Mouse (Mus musculus): ENCODE data around the gene Tox3. TPM values are rescaled to one million over a fixed set of nuclear protein-coding genes. Genes with fewer than 3 reads are reported as not detected.

Tox3 gene
- polyA plus RNA-seq, 1 experiment from 2014 or later = 20.3 TPM

GRCm38 (mm10) chr8:90271920-90272319 lies 76.2 kb downstream of the Tox3 start:
- H3K4me1 ChIP-seq (replicated peaks) = 0 out of 2 replicates have a peak, but pooled peaks cover 3% of the 10 kb centered on the region
- no peaks in the 10 kb centered on the region for H3K27me3 ChIP-seq (replicated peaks)
- 94% methylated on average over 10 of the region's 10 CpGs for WGBS
- peaks cover 5% of the 10 kb centered on the region for H3K36me3 ChIP-seq
- ATAC-seq (ENCODE audit: insufficient number of reproducible peaks, low FRiP score) = no peak
- no peak overlapping the region for H3K27ac ChIP-seq (ENCODE audit: poor library complexity, severe bottlenecking)
- H3K9me3 ChIP-seq (replicated peaks) = no peaks in the 10 kb centered on the region
- H3K4me3 ChIP-seq = no peak overlapping the region
- no peak overlapping the region for H3K4me2 ChIP-seq
- H3K9ac ChIP-seq = no peak overlapping the region

DNA sequence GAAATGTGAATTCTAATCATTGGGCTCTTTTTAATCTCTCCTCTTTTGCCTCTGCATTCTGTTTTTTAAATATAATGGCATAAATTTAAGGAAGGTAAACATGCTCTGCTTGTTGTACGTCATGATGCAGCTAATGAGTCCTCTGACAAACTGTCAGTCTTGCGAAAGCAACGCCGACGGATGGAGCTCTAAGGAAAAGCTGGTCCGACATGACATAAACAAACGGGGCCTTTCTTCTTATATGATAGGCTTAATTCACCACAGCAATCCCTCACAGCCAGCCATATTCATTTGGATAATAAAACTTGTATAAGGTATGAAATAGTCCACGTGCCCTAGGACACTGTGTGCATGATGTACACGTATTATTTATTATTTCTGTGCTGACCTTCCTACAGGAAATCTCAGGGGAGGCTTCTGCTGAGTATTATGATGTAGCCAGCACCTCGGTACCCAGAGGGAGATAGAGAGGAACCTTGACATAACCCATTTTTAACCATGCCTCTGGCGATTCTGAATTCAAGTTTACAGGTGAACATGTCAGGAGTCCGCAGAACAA lies 80.4 kb downstream of the Tox3 start:
- Histone ChIP-seq H3K4me2 (no peak overlapping the region), H3K27me3 (replicated peaks) (no peaks in the 10 kb centered on the region), H3K9me3 (replicated peaks) (no peaks in the 10 kb centered on the region), H3K4me1 (replicated peaks) (0 out of 2 replicates have a peak, but pooled peaks cover 3% of the 10 kb centered on the region), H3K9ac (no peak overlapping the region), H3K27ac (ENCODE audit: poor library complexity, severe bottlenecking) (no peak overlapping the region), H3K36me3 (peaks cover 5% of the 10 kb centered on the region), H3K4me3 (no peak overlapping the region)
- WGBS = 71% methylated on average over 12 of the region's 12 CpGs
- ATAC-seq (ENCODE audit: insufficient number of reproducible peaks, low FRiP score) = no peak

DNA sequence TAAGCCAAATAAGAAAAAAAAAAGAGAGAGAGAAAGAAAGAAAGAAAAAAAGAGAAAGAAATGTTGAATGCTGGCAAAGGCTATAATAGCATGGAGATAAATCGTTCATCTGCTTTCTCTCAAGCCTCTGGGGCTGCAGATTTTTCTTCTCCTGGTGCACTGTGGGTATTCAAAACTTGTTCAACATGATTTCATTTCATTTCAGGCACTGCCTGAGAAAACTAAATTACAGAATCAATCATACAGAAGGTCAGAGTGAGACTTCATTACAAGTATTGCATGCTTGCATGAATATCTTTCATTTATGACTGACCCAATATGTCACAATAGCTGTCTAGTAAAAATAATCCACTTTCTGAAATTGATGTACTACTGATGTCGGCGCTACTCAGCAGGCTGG lies 81.2 kb downstream of the Tox3 start:
- no peak overlapping the region for H3K4me2 ChIP-seq
- H3K36me3 ChIP-seq = peaks cover 5% of the 10 kb centered on the region
- no peak overlapping the region for H3K4me3 ChIP-seq
- no peak for ATAC-seq (ENCODE audit: insufficient number of reproducible peaks, low FRiP score)
- 82% methylated on average over 3 of the region's 3 CpGs for WGBS
- H3K4me1 ChIP-seq (replicated peaks) = 0 out of 2 replicates have a peak, but pooled peaks cover 3% of the 10 kb centered on the region
- no peaks in the 10 kb centered on the region for H3K9me3 ChIP-seq (replicated peaks)
- H3K9ac ChIP-seq = no peak overlapping the region
- H3K27ac ChIP-seq (ENCODE audit: poor library complexity, severe bottlenecking) = no peak overlapping the region
- no peaks in the 10 kb centered on the region for H3K27me3 ChIP-seq (replicated peaks)

GRCm38 (mm10) chr8:90266239-90266638 lies 81.9 kb downstream of the Tox3 start:
- H3K27me3 ChIP-seq (replicated peaks) = no peaks in the 10 kb centered on the region
- H3K4me3 ChIP-seq = no peak overlapping the region
- H3K36me3 ChIP-seq = peaks cover 5% of the 10 kb centered on the region
- no peak for ATAC-seq (ENCODE audit: insufficient number of reproducible peaks, low FRiP score)
- WGBS = 82% methylated on average over 8 of the region's 8 CpGs
- no peak overlapping the region for H3K4me2 ChIP-seq
- H3K27ac ChIP-seq (ENCODE audit: poor library complexity, severe bottlenecking) = no peak overlapping the region
- H3K9ac ChIP-seq = no peak overlapping the region
- no peaks in the 10 kb centered on the region for H3K9me3 ChIP-seq (replicated peaks)
- 0 out of 2 replicates have a peak, but pooled peaks cover 3% of the 10 kb centered on the region for H3K4me1 ChIP-seq (replicated peaks)

DNA sequence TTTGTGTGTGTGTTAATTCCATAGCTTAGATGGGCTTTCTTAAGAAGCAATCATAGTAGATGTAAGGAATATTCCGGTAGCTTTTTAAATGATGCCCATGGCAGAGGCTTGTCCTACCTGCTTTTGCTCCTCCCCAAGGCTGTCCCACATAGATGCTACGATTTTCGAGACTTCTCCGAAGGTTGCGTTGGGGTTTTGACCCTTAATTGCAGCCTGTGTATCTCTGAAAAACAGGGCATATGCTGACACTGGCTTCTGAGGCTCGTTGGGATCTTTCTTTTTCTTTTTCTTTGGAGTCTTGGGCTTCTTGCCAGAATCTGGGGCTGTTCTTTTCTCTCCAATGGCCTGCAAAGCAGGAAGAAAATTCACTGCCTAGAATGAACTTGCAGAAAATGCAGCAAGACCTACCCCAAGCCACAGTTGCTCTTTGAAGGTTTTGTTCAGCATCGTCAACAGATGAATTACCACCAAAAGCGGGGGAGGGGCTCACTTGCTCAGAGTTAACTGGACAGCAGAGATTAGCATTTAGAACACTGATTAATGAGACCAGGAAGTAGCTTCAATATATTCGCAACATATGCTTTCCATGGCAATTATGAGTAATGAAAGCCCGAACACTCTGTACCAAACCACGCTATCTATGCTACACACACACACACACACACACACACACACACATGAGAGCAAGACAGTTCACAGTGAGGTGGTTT lies 93.8 kb downstream of the Tox3 start:
- ATAC-seq (ENCODE audit: insufficient number of reproducible peaks, low FRiP score) = no peak
- no peak overlapping the region for H3K27ac ChIP-seq (ENCODE audit: poor library complexity, severe bottlenecking)
- H3K9me3 ChIP-seq (replicated peaks) = no peaks in the 10 kb centered on the region
- H3K4me3 ChIP-seq = no peak overlapping the region
- H3K4me2 ChIP-seq = no peak overlapping the region
- no peak overlapping the region for H3K9ac ChIP-seq
- peaks cover 50% of the 10 kb centered on the region for H3K36me3 ChIP-seq
- no peaks in the 10 kb centered on the region for H3K27me3 ChIP-seq (replicated peaks)
- WGBS = 76% methylated on average over 11 of the region's 11 CpGs
- H3K4me1 ChIP-seq (replicated peaks) = no peaks in the 10 kb centered on the region

DNA sequence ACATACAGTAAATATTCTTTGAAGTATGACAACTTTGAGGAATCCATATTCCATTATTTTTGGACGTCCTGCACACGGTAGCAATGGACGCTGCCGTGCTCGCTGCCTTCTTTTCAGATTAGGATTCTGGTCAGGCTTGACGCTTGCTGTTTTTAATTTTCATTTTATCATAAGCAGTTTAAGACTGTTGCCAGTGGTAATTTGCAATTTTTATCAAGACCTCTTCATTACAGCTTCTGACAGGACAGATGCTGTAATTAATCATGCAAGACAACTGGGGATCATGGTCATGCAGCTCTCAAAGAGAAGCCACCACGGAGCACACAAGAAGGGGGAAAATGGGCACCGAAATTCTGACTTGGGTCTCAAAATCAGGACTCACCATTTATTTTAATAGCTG lies 101.8 kb downstream of the Tox3 start:
- Histone ChIP-seq H3K36me3 (peaks cover 28% of the 10 kb centered on the region), H3K27ac (ENCODE audit: poor library complexity, severe bottlenecking) (no peak overlapping the region), H3K9me3 (replicated peaks) (no peaks in the 10 kb centered on the region), H3K4me3 (no peak overlapping the region), H3K27me3 (replicated peaks) (no peaks in the 10 kb centered on the region), H3K4me1 (replicated peaks) (no peaks in the 10 kb centered on the region), H3K9ac (no peak overlapping the region), H3K4me2 (no peak overlapping the region)
- WGBS = 92% methylated on average over 8 of the region's 8 CpGs
- no peak for ATAC-seq (ENCODE audit: insufficient number of reproducible peaks, low FRiP score)

GRCm38 (mm10) chr8:90245828-90246227 lies 102.3 kb downstream of the Tox3 start:
- Histone ChIP-seq H3K9ac (no peak overlapping the region), H3K27ac (ENCODE audit: poor library complexity, severe bottlenecking) (no peak overlapping the region), H3K4me2 (no peak overlapping the region), H3K27me3 (replicated peaks) (no peaks in the 10 kb centered on the region), H3K4me3 (no peak overlapping the region), H3K4me1 (replicated peaks) (no peaks in the 10 kb centered on the region), H3K9me3 (replicated peaks) (no peaks in the 10 kb centered on the region), H3K36me3 (peaks cover 24% of the 10 kb centered on the region)
- 82% methylated on average over 3 of the region's 3 CpGs for WGBS
- no peak for ATAC-seq (ENCODE audit: insufficient number of reproducible peaks, low FRiP score)

DNA sequence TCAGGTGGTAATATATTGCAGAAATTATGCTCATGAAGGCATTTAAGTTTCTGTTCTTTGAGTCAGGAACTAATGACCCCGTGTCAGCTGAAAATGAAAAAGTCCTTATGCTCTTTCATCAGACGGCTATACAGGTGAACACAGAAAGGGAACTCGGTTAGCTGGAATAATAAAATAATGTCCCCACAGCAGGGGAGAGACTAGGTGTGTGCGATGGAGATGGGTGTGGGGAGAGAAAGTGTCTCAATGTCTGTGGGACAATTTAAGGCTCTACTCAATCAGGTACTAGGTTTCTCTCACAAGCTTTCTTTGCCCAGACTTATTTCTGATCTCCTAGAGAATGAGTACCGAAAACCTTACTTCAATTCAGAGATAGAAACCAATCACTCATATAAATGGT lies 103.0 kb downstream of the Tox3 start:
- no peak for ATAC-seq (ENCODE audit: insufficient number of reproducible peaks, low FRiP score)
- WGBS = 82% methylated on average over 5 of the region's 5 CpGs
- H3K9me3 ChIP-seq (replicated peaks) = no peaks in the 10 kb centered on the region
- H3K27ac ChIP-seq (ENCODE audit: poor library complexity, severe bottlenecking) = no peak overlapping the region
- no peaks in the 10 kb centered on the region for H3K4me1 ChIP-seq (replicated peaks)
- H3K36me3 ChIP-seq = peaks cover 22% of the 10 kb centered on the region
- no peak overlapping the region for H3K9ac ChIP-seq
- H3K4me3 ChIP-seq = no peak overlapping the region
- no peak overlapping the region for H3K4me2 ChIP-seq
- H3K27me3 ChIP-seq (replicated peaks) = no peaks in the 10 kb centered on the region

- Histone ChIP-seq H3K4me2 (no peak overlapping the region), H3K27ac (ENCODE audit: poor library complexity, severe bottlenecking) (no peak overlapping the region), H3K9me3 (replicated peaks) (no peaks in the 10 kb centered on the region), H3K9ac (no peak overlapping the region), H3K4me1 (replicated peaks) (no peaks in the 10 kb centered on the region), H3K4me3 (no peak overlapping the region), H3K27me3 (replicated peaks) (no peaks in the 10 kb centered on the region), H3K36me3 (peaks cover 19% of the 10 kb centered on the region)
- 79% methylated on average over 10 of the region's 10 CpGs for WGBS
- no peak for ATAC-seq (ENCODE audit: insufficient number of reproducible peaks, low FRiP score)
These were observed 103.5 kb downstream of the Tox3 start for GRCm38 (mm10) chr8:90244458-90245145.

DNA sequence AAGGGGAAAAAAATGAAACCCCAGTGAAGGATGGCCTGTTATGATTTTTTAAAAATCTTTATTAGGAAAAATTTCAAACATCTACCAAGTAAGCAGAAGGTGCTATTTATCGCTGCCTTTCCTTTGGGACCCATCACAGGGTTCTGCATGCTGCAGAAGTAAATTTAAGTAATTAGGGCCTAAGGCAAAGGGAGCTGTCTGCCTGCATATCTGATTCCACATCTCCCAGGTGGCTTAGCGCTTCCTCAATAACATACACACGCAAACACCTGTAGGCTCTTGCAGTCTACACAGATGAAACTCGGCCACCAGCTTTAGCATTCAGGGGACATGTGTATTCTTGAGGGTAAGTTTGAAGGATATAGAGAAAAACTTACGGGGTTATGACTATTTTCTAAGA lies 104.2 kb downstream of the Tox3 start:
- WGBS = 91% methylated on average over 5 of the region's 5 CpGs
- H3K27ac ChIP-seq (ENCODE audit: poor library complexity, severe bottlenecking) = no peak overlapping the region

DNA sequence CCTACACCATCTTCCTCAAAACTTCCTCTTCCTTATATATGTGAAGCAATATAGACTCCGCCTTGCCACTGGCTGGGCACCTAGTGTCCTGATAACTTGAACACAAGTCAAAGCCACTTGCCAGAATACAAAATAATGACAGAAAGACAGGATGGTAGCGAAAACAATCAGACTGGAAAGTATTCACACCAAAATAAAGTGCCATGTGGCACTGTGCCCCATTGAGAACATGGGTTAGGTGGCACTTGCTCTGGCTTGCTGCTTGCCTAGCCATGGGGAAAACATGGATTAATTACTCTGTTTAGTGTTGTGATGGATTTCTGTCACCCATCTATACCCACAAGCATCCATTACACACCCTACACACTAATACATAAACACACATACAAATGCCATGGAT lies 105.8 kb downstream of the Tox3 start:
- WGBS = 85% methylated on average over 2 of the region's 2 CpGs
- Histone ChIP-seq H3K9me3 (replicated peaks) (no peaks in the 10 kb centered on the region), H3K27me3 (replicated peaks) (no peaks in the 10 kb centered on the region), H3K27ac (ENCODE audit: poor library complexity, severe bottlenecking) (no peak overlapping the region), H3K9ac (no peak overlapping the region), H3K4me2 (no peak overlapping the region), H3K36me3 (no peaks in the 10 kb centered on the region), H3K4me1 (replicated peaks) (no peaks in the 10 kb centered on the region), H3K4me3 (no peak overlapping the region)
- no peak for ATAC-seq (ENCODE audit: insufficient number of reproducible peaks, low FRiP score)

More for the DNA sequence above, 104.2 kb downstream of the Tox3 start:
- Histone ChIP-seq H3K27me3 (replicated peaks) (no peaks in the 10 kb centered on the region), H3K4me2 (no peak overlapping the region), H3K9me3 (replicated peaks) (no peaks in the 10 kb centered on the region), H3K4me1 (replicated peaks) (no peaks in the 10 kb centered on the region), H3K9ac (no peak overlapping the region), H3K4me3 (no peak overlapping the region), H3K36me3 (peaks cover 12% of the 10 kb centered on the region)
- ATAC-seq (ENCODE audit: insufficient number of reproducible peaks, low FRiP score) = no peak

Data from heart, embryonic 12.5 days (tissue).